Mouse (Mus musculus) CH12.LX (cell line): ENCODE results near the gene Cyp2d22.

ENCODE experiments used
- CTCF ChIP-seq, 2 experiments: IDR thresholded peaks in 1 of 2; conservative IDR thresholded peaks in 1 of 2; 2 replicates each; pipeline ENCODE4 v1.5.1; 2011 to 2012; ENCODE audit warnings: low read depth in 2 of 2, low read length in 2 of 2, improper control_type of control experiment in 1 of 2, inconsistent platforms in 1 of 2, mild to moderate bottlenecking in 1 of 2, moderate library complexity in 1 of 2
- E2F4 ChIP-seq: IDR thresholded peaks from 2 replicates; pipeline ENCODE4 v1.6.1; 2011; ENCODE audit warnings: low read depth, low read length, improper control_type of control experiment; ENCODE audit not compliant: insufficient replicate concordance
- POLR2AphosphoS2 ChIP-seq: IDR thresholded peaks from 2 replicates; pipeline ENCODE4 v1.6.1; 2011; ENCODE audit warnings: low read depth, low read length, improper control_type of control experiment
- TCF12 ChIP-seq: IDR thresholded peaks from 2 replicates; pipeline ENCODE4 v1.6.1; 2014; ENCODE audit warnings: low read depth, mild to moderate bottlenecking, inconsistent platforms, low read length, improper control_type of control experiment
- ZKSCAN1 ChIP-seq: IDR thresholded peaks from 2 replicates; pipeline ENCODE4 v1.6.1; 2012; ENCODE audit warnings: low read depth, inconsistent platforms, low read length, improper control_type of control experiment, borderline replicate concordance

- TF ChIP-seq CTCF (conservative IDR thresholded peaks at IDR 0.05 in 1 of 2, IDR thresholded peaks at IDR 0.05 in 1 of 2; ENCODE audit: low read depth in 2 of 2, low read length in 2 of 2) (no peak), ZKSCAN1 (no peak), TCF12 (no peak), E2F4 (no peak), POLR2AphosphoS2 (no peak)
These were observed 23.5 kb upstream of the Cyp2d22 start for GRCm38 (mm10) chr15:82403606-82404005.
